Mouse (Mus musculus): ENCODE results near the gene Lhpp.

Gene Lhpp

GRCm38 (mm10) chr7:132599071-132599975 is 11.1 kb upstream of the Lhpp start, which contains the start of gene Nkx1-2:
Gene Nkx1-2, minus strand, starts transcription at chr7:132599637.
- DNase-seq (ENCODE audit: low spot score): no peak

GRCm38 (mm10) chr7:132600026-132600425 is 10.4 kb upstream of the Lhpp start:
- DNase-seq (ENCODE audit: low spot score): no peak

- no peak for DNase-seq (ENCODE audit: low spot score)
Observed at GRCm38 (mm10) chr7:132600926-132601325, 9.5 kb upstream of the Lhpp start.

GRCm38 (mm10) chr7:132604720-132605119 is 5.7 kb upstream of the Lhpp start:
- no peak for DNase-seq (ENCODE audit: low spot score)

- DNase-seq (ENCODE audit: low spot score): no peak
Observed at GRCm38 (mm10) chr7:132605689-132606088, 4.7 kb upstream of the Lhpp start.

- DNase-seq (ENCODE audit: low spot score): no peak
Observed at GRCm38 (mm10) chr7:132608316-132609020, 2.0 kb upstream of the Lhpp start.

- DNase-seq (ENCODE audit: low spot score): no peak
Observed at GRCm38 (mm10) chr7:132611530-132611929, 1.1 kb downstream of the Lhpp start.

GRCm38 (mm10) chr7:132615346-132615745 is 4.9 kb downstream of the Lhpp start:
- DNase-seq (ENCODE audit: low spot score): no peak

- DNase-seq (ENCODE audit: low spot score): no peak
Observed at GRCm38 (mm10) chr7:132616391-132616790, 6.0 kb downstream of the Lhpp start.

GRCm38 (mm10) chr7:132617021-132617564 is 6.7 kb downstream of the Lhpp start:
- no peak for DNase-seq (ENCODE audit: low spot score)

GRCm38 (mm10) chr7:132619549-132619948 is 9.1 kb downstream of the Lhpp start:
- DNase-seq (ENCODE audit: low spot score): no peak

GRCm38 (mm10) chr7:132619975-132620918 is 9.8 kb downstream of the Lhpp start:
- DNase-seq (ENCODE audit: low spot score): no peak

- no peak for DNase-seq (ENCODE audit: low spot score)
Observed at GRCm38 (mm10) chr7:132624161-132624560, 13.7 kb downstream of the Lhpp start.

- no peak for DNase-seq (ENCODE audit: low spot score)
Observed at GRCm38 (mm10) chr7:132626174-132626573, 15.7 kb downstream of the Lhpp start.

GRCm38 (mm10) chr7:132627448-132627847 is 17.0 kb downstream of the Lhpp start:
- no peak for DNase-seq (ENCODE audit: low spot score)

- no peak for DNase-seq (ENCODE audit: low spot score)
Observed at GRCm38 (mm10) chr7:132631313-132631712, 20.9 kb downstream of the Lhpp start.

GRCm38 (mm10) chr7:132637292-132637691 is 26.9 kb downstream of the Lhpp start:
- no peak for DNase-seq (ENCODE audit: low spot score)

- DNase-seq (ENCODE audit: low spot score): no peak
Observed at GRCm38 (mm10) chr7:132638446-132639087, 28.1 kb downstream of the Lhpp start.

- DNase-seq (ENCODE audit: low spot score): no peak
Observed at GRCm38 (mm10) chr7:132640946-132641345, 30.5 kb downstream of the Lhpp start.

- DNase-seq (ENCODE audit: low spot score): no peak
Observed at GRCm38 (mm10) chr7:132641606-132642005, 31.2 kb downstream of the Lhpp start.

GRCm38 (mm10) chr7:132644605-132645279 is 34.3 kb downstream of the Lhpp start:
- no peak for DNase-seq (ENCODE audit: low spot score)
